Mouse (Mus musculus): ENCODE data around the gene Slc7a11.

GRCm38 (mm10) chr3:50443421-50443916 lies at the start of gene Slc7a11:
- no peak for TF ChIP-seq GATA1 (IDR thresholded peaks at IDR 0.05; ENCODE audit: borderline replicate concordance, low read length)
- TF ChIP-seq FLI1 (IDR thresholded peaks at IDR 0.05; ENCODE audit: low read length) = no peak

All from megakaryocyte, embryonic 14.5 days (primary cell).